Mouse (Mus musculus): ENCODE results near the gene Rac2.

Rac2 gene

DNA sequence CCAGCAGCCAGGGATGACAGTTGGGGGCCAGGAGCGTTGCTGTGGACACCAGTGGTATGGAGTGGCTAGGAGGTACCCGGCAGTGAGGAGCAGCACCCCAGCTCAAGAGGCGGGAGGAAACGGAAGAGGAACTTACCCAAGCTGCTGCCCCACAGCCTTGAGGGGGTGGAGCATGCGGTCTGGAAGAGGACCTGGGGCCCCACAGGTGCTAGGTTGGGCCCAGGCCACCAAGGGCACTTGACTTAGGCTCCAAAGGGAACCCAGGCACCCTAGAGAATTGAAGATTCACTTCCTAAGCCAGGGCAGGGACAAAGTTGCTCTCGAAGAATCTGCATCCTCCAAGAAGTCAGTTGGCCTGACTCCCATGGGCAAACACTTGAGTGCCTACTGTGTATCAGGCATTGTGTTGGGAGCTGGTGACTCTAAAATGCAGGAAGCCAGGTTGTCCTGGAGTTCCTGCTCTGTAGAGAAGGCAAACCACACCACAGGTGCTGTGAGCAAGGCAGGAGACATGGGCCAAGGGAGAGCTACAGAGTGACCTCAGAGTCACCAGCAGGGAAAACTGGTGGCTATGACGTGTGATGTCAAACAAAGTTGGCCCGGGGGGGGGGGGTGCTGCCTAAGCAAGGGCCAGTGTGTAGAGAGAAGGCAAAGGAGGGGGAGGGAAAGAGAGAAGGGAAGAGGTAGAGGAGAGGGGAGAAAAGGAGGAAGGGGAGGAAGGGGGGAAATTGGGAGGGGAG, at the start of gene Rac2:
TSS of gene Rac2 (minus strand) at position 126 of the 740 bp plus-strand sequence.
- DNase-seq (ENCODE audit: low spot score): no peak

DNA sequence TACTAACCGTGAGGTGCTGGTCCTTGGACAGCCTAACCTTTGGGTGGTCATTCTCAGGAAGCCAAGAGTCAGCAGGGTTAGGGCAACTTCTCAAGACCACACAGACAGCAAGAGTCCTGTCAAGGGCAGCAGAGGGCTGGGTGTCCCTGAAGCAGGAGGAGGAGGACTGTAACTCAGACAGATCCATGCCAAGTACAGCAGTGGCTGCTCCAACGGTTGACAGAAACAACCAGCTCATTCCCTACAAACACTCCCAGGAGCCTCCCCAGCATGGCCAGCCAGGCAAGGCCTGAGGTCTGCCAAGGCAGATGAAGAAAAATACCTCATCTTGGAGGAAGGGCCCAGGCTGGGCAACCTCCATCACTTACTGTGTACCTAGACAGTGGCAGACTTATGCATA, 44.4 kb upstream of the Rac2 start:
- DNase-seq (ENCODE audit: low spot score): no peak

GRCm38 (mm10) chr15:78614536-78614935, 42.0 kb upstream of the Rac2 start:
- DNase-seq (ENCODE audit: low spot score): no peak

GRCm38 (mm10) chr15:78610705-78611462, 38.3 kb upstream of the Rac2 start:
- DNase-seq (ENCODE audit: low spot score): no peak

- no peak for DNase-seq (ENCODE audit: low spot score)
Observed at GRCm38 (mm10) chr15:78607463-78607862, 34.9 kb upstream of the Rac2 start.

DNA sequence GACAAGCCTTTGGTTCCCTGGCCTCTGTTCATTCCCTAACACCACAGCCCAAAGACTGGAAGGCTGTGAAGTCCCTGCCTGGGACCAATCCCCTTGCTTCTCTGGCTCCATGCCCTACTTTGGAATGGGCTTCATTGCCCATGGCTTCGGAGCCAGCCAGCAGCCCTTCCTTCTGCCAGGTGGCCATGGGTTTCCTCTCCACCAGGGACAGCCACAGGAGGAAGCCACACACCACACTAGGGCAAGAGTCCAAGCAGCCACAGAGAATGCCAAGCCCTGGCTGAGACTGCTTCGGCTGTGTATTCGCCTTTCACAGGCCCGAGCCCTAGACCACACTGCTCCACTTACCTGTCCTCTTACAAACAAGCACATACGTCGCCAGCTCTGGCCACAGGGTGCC, 33.5 kb upstream of the Rac2 start:
- no peak for DNase-seq (ENCODE audit: low spot score)

GRCm38 (mm10) chr15:78605371-78605791, 32.8 kb upstream of the Rac2 start:
- DNase-seq (ENCODE audit: low spot score): no peak

DNA sequence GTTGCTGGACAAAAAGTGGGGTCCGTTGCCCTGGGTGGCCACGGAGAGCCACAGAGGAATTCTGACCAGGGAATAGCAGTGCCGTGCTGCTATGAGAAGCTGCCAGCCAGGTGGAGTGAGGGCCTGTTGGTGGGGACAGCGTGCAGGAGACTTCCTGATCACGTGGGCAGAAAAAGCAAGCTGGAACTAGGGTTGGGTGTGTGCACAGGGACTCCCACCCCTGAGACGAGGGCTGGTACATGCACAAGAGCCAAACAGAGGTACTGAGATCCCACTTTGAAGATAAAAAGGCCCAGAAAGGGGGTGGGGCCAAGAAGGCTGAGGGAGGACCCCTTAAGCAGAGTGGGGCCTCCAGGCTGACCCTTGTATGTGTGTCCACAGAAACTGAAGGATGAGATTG, 31.7 kb upstream of the Rac2 start:
- no peak for DNase-seq (ENCODE audit: low spot score)

DNA sequence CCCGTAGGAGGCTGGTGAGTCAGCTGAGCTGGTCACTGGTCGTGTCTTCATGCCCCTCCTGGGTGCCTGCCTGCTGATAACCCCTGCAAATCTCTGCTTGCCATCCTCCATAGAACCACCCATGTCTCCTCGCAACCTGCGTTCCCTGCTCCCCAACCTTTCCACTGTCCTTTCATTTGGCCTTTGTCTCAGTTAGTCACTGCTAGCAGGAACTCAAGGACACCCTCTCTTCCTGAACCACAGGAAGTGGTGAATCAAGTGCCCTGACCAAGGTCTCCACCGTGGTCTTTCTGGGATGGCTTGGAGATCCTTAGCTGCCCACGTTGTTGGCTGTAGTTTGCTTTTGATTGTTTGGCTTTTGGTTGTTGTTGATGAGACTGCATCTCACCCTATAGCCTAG, 28.6 kb upstream of the Rac2 start:
- DNase-seq (ENCODE audit: low spot score): no peak

DNA sequence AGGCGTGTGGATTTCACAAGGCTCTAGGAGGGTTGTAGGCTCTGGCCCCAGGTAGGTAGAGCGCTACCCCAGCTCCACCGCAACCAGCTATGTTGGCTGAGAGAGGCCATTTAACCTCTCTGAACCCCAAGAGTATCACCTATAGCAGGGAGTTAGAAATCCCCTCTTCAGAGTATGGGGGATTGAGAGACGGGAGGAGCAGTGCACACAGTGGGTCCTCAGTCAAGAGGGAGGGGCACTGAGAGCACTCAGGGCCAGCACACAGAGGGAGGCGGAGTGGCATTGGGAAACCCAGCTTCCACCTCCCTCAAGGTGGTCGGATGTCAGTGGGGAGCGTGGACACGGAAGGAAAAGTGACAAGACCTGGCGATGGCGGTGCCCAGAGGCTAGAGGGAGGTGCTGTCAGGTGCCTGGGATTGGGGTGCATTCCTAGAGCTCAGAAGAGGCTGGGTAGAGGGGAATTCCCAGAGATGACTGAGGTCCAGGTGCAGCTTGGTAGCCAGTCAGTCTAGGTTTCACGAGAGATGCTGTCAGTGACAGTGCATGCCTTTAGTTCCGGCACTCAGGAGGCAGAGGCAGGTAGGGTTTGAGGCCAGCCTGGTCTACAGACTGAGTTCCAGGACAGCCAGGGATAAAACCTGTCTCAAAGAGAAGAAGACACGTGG, 27.1 kb upstream of the Rac2 start:
- no peak for DNase-seq (ENCODE audit: low spot score)

DNA sequence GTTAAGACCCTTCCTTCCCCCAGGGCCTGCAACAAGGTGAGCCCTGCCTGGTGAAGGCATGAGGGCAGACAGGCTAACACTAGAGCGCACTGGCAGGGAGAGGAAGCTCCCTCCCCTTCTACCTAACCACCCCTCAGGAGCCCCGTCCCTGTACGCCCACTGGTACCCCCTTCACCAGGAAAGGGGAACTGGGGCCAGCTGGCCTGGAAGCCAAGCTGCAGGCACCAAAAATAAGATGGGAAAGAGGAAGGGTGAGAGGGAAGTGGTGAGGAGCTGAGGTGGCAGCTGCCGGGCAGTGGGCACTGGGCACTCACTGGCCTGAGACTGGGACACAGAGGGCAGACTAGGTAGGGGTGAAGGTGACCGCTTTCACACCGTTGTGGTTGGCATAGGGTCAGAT, 26.5 kb upstream of the Rac2 start:
- DNase-seq (ENCODE audit: low spot score): no peak

DNA sequence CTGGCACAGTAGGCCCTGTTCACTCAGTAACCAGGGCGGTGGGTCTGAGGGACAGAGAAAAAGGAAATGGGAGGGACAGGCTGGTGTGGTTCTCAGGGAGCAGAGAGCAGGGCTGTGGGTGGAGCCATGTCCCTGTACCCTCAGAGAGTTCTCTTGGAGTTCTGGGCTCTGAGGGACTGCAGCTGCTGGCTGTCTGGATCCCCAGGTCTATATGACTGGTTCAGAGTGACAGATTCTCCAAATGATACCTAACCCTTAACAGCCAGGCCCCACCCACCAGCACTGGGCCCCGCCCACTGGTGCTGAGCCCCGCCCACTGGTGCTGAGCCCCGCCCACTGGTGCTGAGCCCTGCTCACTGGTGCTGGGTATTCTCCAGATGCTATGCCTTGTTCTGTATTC, 25.1 kb upstream of the Rac2 start:
- no peak for DNase-seq (ENCODE audit: low spot score)

DNA sequence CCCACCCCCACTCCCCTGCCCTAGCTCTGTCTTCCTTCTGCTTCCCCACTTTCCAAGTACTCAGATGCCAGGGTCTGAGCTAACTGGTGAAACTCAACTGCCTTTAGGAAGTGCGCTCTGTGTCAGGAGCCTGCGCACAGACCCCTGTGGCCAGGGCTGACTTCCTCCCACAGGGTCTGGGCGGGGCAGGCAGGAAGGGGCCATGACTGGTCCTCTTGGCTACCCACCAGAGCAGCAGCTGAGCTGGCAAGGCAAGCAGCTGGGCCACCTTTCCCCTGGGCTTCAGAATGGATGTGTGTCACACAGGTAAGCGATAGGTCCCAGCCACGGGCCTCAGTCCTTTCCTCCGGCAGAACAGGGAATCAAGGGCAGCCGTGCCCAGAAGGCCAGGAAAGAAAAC, 24.3 kb upstream of the Rac2 start, which contains the start of gene Cyth4:
TSS of gene Cyth4 (plus strand) at position 134 of the 400 bp plus-strand sequence.
- no peak for DNase-seq (ENCODE audit: low spot score)

- no peak for DNase-seq (ENCODE audit: low spot score)
Observed at GRCm38 (mm10) chr15:78596504-78596903, 23.9 kb upstream of the Rac2 start.

DNA sequence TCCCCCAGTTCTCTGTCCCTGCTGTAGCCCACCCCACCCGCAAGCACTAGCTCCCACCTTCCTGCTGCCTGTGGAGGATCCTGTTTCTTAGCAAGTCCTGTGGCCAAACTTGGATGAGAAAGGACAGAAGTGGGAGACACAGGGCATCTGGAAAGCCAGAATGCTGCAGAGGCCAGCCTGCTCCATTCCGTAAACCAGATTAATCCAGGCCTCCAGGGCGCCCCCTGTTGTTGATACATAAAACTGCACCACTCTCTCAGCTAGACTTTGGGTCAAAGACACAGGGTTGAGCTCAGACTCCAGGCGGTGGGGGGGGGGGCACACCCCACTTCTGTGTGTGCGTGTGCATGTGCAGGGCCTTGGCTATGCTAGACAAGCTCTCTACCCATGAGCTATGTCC, 22.9 kb upstream of the Rac2 start:
- no peak for DNase-seq (ENCODE audit: low spot score)

GRCm38 (mm10) chr15:78594831-78595230, 22.2 kb upstream of the Rac2 start:
- no peak for DNase-seq (ENCODE audit: low spot score)

DNA sequence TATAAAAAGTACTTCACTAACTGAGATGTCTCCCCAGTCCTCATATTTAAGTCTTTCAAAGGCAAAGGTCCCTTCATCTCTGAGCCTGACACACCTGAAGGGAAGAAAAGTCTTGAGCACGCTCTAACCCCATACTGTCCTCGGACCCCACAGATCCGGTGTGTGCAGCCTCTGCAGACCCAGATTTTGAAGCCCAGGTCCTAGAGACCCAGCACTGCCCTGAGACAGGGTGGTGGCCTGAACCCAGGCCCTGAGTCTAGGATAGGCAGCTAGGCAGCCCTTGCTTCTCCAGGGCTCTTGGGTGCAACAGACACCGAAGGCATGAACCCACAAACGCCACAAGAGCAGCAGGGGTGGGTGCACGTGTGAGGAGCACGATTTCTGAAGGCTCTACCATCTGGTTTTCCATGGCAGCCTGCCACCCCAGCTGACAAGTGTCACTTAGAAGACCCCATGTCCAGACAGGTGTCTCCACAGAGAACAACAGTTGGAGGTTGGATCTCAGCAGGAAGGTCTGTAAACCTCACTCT, 21.4 kb upstream of the Rac2 start:
- DNase-seq (ENCODE audit: low spot score): no peak

DNA sequence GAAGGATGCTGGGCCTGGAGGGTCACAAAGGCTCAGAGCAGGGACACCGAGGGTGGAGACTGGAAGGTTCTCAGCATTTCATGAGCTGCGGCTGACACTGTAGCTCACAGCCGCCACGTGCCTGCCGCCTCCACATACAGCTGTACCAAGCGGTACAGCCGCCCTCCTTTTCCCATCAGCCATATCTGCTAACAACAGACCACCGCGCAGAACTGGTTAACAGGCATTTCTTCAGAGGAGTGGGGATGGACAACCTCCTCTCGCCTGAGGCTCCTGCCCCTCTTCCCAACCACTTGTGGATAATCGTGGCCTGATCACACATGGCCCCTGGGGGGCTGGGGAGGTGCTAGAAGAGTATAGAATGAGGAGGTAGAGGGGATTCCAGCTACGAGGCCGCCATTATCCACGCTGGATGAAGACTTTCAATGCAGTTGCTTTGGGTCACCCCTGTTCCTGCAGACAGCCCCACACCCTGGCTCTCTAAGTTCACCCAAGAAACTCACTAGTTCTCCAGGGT, 19.9 kb upstream of the Rac2 start:
- no peak for DNase-seq (ENCODE audit: low spot score)

DNA sequence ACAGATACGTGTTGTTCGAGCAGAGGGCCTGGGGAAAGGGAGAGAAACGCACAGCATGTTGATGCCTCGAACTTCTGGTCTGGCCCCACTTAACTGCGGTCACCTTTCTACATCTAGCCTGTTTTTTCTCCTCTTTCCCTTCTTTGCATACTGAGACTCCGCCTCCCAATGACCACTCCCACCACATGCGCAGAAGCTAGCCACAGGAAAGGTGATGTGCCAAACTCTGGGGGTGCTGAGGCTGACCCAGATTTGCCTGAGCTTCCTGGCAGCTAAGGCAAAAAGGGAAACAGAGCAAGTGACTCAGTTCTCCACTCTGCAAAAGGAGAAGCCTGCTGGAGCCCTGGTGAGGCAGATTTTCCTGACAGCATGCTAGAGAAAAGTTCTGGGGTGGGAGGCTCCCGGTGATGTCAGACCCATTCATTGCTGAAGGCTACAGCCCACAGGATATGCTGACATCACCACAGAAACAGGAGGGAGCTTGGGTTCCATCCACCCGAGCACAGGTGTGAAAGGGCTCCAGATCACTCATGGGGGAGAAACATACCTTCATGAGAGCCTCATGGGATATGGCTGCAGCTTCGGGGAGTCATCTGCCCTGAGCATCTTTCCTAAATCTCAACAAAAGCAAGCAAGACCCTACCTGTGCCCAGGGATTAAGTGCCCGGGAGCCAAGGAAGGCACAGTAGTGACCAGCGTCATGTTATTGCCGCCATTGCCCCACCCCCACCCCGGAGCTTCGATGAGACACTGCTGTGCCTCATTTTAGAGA, 19.3 kb upstream of the Rac2 start:
- DNase-seq (ENCODE audit: low spot score): no peak

DNA sequence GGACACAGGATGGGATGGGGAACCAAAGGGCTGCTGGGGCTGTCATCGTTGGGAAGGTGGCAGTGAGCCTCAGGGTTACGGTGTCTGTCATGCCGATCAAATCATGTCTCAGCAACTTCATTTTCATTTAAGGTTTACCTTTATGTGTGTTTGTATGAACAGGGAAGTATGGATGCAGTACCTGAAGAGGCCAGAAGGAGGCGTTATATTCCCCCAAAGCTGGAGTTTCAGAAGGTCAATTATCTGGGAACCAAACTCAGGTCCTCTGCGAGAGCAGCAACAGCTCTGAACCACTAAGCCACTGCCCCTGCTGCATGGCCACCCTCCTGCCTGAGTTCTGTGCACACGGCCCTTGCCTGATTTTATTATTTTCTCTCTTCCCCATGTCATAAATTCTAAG, 18.2 kb upstream of the Rac2 start:
- DNase-seq (ENCODE audit: low spot score): no peak

DNA sequence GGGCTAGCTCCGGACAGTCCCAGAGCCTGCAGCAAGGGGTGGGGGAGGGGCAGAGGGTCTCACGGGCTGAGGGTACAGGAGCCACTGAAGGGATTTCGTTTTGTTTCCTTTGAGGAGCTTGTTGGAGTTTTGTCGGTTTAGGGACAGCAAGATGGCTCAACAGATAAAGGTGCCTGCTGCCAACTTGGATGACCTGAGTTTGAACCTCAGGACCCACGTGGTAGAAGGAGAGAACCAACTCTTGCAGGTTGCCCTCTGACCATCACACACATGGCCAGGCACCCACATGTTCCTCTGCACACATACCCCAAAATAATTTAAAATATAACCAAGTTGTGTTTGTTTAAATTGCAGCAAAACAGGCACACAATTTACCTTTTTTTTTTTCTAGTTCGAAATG, 17.4 kb upstream of the Rac2 start:
- DNase-seq (ENCODE audit: low spot score): no peak

DNA sequence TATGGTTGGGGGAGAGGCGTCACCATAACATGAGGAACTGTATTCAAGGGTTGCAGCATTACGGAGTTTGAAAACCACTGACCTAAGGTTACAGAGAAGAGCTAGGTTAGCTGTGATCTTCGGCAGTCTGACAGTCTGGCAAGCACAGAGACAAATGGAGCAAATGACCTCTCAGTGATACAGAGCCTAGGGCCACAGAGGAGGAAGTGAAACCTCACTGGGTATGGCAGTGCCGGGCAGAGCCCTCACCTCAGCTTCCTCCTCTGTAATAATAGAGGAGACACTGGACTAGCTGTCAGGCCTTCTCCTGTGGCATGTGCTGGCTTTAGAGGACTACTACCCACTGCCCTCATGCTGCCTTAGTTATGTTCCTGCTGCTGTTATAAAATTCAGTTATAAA, 16.3 kb upstream of the Rac2 start:
- DNase-seq (ENCODE audit: low spot score): no peak
